Mouse (Mus musculus) olfactory bulb, adult 2 months (tissue): ENCODE results near the gene Hectd3. TPM values are rescaled to one million over a fixed set of nuclear protein-coding genes. Genes with fewer than 3 reads are reported as not detected.
A peak's percentile ranks its signal among the peaks of the same experiment; 100 is the strongest.

Experiments
- H3K27ac ChIP-seq: fragments of 200-500 bp; 2 replicates; pipeline ENCODE4 v1.5.1; 2012; ENCODE audit warnings: low read depth, low read length; ENCODE audit not compliant: insufficient read depth
- H3K4me1 ChIP-seq: fragments of 200-500 bp; 2 replicates; pipeline ENCODE4 v1.6.1; 2012; ENCODE audit warnings: low read length; ENCODE audit not compliant: control insufficient read depth, insufficient read depth
- H3K4me3 ChIP-seq: fragments of 200-500 bp; 2 replicates; pipeline ENCODE4 v1.5.1; 2012; ENCODE audit warnings: mild to moderate bottlenecking, low read depth, low read length, moderate library complexity; ENCODE audit not compliant: insufficient read depth
- CTCF ChIP-seq: fragments of 200-500 bp; IDR thresholded peaks from 2 replicates; pipeline ENCODE4 v1.5.1; 2012; ENCODE audit warnings: low read depth, mild to moderate bottlenecking, low read length, moderate library complexity; ENCODE audit not compliant: insufficient read depth
- POLR2A ChIP-seq: fragments of 200-500 bp; IDR thresholded peaks from 2 replicates; pipeline ENCODE4 v1.6.1; 2012; ENCODE audit warnings: mild to moderate bottlenecking, low read depth, low read length, moderate library complexity; ENCODE audit not compliant: insufficient read depth
- WGBS: fragments of 180-500 bp; shearing (Covaris S2); methylation state at CpG from one replicate; pipeline ENCODE4 v1.1.7; 2018; 5-methylcytosine and 5-hydroxymethylcytosine counted together
- polyA plus RNA-seq: library from polyadenylated mRNA; stranded (reverse); fragments of >200 nt; gene quantifications from 2 replicates; pipeline ENCODE4 v1.2.4, GENCODE M21; 2012; ENCODE audit warnings: low replicate concordance; ENCODE audit not compliant: missing spikeins, insufficient read depth, insufficient read length

The Hectd3 gene
- polyA plus RNA-seq, 1 experiment, result not detected

GRCm38 (mm10) chr4:116993672-116994621 is 1.2 kb upstream of the Hectd3 start, which contains the start of gene Urod:
Gene Urod, minus strand, starts transcription at chr4:116994413.
- under 1% methylated on average over 38 of the region's 38 CpGs for WGBS
- Histone ChIP-seq H3K4me1 (peaks cover 17% of the 10 kb centered on the region), H3K27ac (peak within 1 kb of the TSS; percentile 58; the same call in 1 of the 2 replicates), H3K4me3 (peak within 1 kb of the TSS; percentile 89)
- TF ChIP-seq CTCF, result no peak
- no peak for TF ChIP-seq POLR2A

- Histone ChIP-seq H3K4me1 (peaks cover 17% of the 10 kb centered on the region), H3K27ac (no peak overlapping the region), H3K4me3 (peak overlapping the region; percentile 89)
- WGBS, result under 1% methylated on average over 16 of the region's 16 CpGs
- TF ChIP-seq POLR2A (no peak), CTCF (no peak)
Measured at GRCm38 (mm10) chr4:116995798-116996135, 650 bp downstream of the Hectd3 start.

- WGBS, result 95% methylated on average over 17 of the region's 17 CpGs
- H3K4me3 ChIP-seq, result no peak overlapping the region
- H3K4me1 ChIP-seq, result peaks cover 14% of the 10 kb centered on the region
- TF ChIP-seq CTCF, result no peak
- H3K27ac ChIP-seq, result no peak overlapping the region
Measured at GRCm38 (mm10) chr4:116999513-117000154, 4.5 kb downstream of the Hectd3 start.

DNA sequence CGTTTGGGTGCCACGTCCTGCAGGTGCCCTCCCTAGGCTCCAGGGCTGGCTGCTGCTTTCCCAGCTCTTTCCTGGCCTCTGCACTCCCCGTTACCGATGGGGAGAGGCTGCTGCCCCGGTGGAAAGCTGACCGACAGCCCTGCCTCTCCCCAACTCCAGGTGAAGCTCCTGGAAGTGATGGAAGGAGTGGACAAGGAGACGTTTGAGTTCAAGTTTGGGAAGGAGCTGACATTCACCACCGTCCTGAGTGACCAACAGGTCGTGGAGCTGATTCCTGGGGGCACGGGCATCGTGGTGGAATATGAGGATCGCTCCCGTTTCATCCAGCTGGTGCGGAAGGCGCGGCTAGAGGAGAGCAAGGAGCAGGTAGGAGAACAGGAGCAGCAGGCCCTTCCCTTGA is 6.8 kb downstream of the Hectd3 start:
- TF ChIP-seq POLR2A (no peak), CTCF (no peak)
- no peak overlapping the region for H3K27ac ChIP-seq
- H3K4me3 ChIP-seq, result no peak overlapping the region
- peaks cover 9% of the 10 kb centered on the region for H3K4me1 ChIP-seq
- WGBS, result 93% methylated on average over 16 of the region's 16 CpGs

GRCm38 (mm10) chr4:117002543-117003521 is 7.7 kb downstream of the Hectd3 start:
- WGBS, result 47% methylated on average over 38 of the region's 38 CpGs
- TF ChIP-seq POLR2A, result no peak
- TF ChIP-seq CTCF, result peak; percentile 21; the same call in 1 of the 2 replicates
- Histone ChIP-seq H3K4me3 (no peak overlapping the region), H3K4me1 (peaks cover 9% of the 10 kb centered on the region), H3K27ac (no peak overlapping the region)

- no peak for TF ChIP-seq POLR2A
- TF ChIP-seq CTCF, result no peak
- H3K4me1 ChIP-seq, result peaks cover 9% of the 10 kb centered on the region
- 85% methylated on average over 4 of the region's 4 CpGs for WGBS
- no peak overlapping the region for H3K4me3 ChIP-seq
- no peak overlapping the region for H3K27ac ChIP-seq
Measured at GRCm38 (mm10) chr4:117004649-117005048, 9.5 kb downstream of the Hectd3 start.

- H3K4me1 ChIP-seq, result peaks cover 9% of the 10 kb centered on the region
- H3K4me3 ChIP-seq, result no peak overlapping the region
- 76% methylated on average over 7 of the region's 7 CpGs for WGBS
- no peak overlapping the region for H3K27ac ChIP-seq
- TF ChIP-seq CTCF, result no peak
- TF ChIP-seq POLR2A, result no peak
Measured at GRCm38 (mm10) chr4:117005611-117006400, 10.7 kb downstream of the Hectd3 start.

DNA sequence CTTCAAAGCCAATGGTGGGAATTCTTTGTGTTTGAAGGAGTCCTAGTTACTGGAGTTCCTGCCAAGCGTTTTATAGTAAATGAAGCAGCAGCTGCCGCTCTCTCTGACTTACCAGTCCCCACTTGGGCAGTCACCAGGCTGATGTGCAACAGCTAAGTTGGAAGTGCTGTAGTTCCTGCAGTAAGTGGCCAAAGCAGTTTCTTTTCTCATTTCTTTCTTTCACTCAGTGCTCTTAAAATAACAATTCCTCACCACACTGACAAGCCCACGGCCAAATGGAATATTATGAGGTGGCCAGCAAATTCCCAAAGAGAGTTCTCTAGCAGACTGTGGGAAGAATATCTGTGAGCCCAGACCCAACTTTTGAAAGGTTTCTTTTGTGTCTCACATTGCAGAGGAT is 11.9 kb downstream of the Hectd3 start:
- no peak overlapping the region for H3K27ac ChIP-seq
- WGBS, result 39% methylated on average over 3 of the region's 3 CpGs
- H3K4me3 ChIP-seq, result no peak overlapping the region
- H3K4me1 ChIP-seq, result peaks cover 9% of the 10 kb centered on the region
- TF ChIP-seq POLR2A (no peak), CTCF (no peak)
